Mouse (Mus musculus) liver, embryonic 13.5 days (tissue): Measurements from ENCODE around the gene Zmym1. TPM values are rescaled to one million over a fixed set of nuclear protein-coding genes. Genes with fewer than 3 reads are reported as not detected.
"Not testable (repeated sequence)": the region's sequence is repeated elsewhere in the genome, so short reads cannot be mapped to it uniquely, and the experiment has no call there.

Source experiments
- ATAC-seq: fragments of 200-750 bp; cut with Nextera tagmentation; 2 replicates; pipeline ENCODE4 v1.8.0; 2017; ENCODE audit warnings: low read depth, mild to moderate bottlenecking, moderate number of reproducible peaks, moderate library complexity
- DNase-seq: peaks from one replicate; pipeline ENCODE4 v3.0.0; 2022
- H3K27ac ChIP-seq: fragments of 300-500 bp; sonication (generic); 2 replicates; pipeline ENCODE4 v1.5.1; 2015; ENCODE audit warnings: moderate library complexity, mild to moderate bottlenecking, inconsistent platforms
- H3K27me3 ChIP-seq: fragments of 300-500 bp; sonication (generic); 2 replicates; pipeline ENCODE4 v1.6.1; 2015; ENCODE audit warnings: mild to moderate bottlenecking, inconsistent platforms
- H3K36me3 ChIP-seq: fragments of 300-500 bp; sonication (generic); 2 replicates; pipeline ENCODE4 v1.6.1; 2015; ENCODE audit warnings: mild to moderate bottlenecking, inconsistent platforms
- H3K4me1 ChIP-seq: fragments of 300-500 bp; sonication (generic); replicated peaks from 2 replicates; pipeline ENCODE4 v1.6.1; 2015; ENCODE audit warnings: inconsistent platforms
- H3K4me2 ChIP-seq: fragments of 300-500 bp; sonication (generic); 2 replicates; pipeline ENCODE4 v1.6.1; 2015; ENCODE audit warnings: inconsistent platforms, mild to moderate bottlenecking, moderate library complexity
- H3K4me3 ChIP-seq: fragments of 300-500 bp; sonication (generic); replicated peaks from 2 replicates; pipeline ENCODE4 v1.5.1; 2015; ENCODE audit warnings: mild to moderate bottlenecking, inconsistent platforms
- H3K9ac ChIP-seq: fragments of 300-500 bp; sonication (generic); 2 replicates; pipeline ENCODE4 v1.6.1; 2015; ENCODE audit warnings: mild to moderate bottlenecking, inconsistent platforms
- H3K9me3 ChIP-seq: fragments of 300-500 bp; sonication (generic); replicated peaks from 2 replicates; pipeline ENCODE4 v1.6.1; 2016; ENCODE audit warnings: inconsistent platforms
- WGBS: fragments of 180-500 bp; shearing (Covaris S2); methylation state at CpG from one replicate; pipeline ENCODE4 v1.1.7; 2015; ENCODE audit not compliant: insufficient replicate concordance; 5-methylcytosine and 5-hydroxymethylcytosine counted together
- polyA plus RNA-seq: library from polyadenylated mRNA; unstranded; fragments of >200 nt; fragmentation: Nextera tagmentation; extraction: Ambion mirVana; gene quantifications from 2 replicates; pipeline ENCODE4 v1.2.1, GENCODE M21; 2015

Gene Zmym1
- 10.4 and 14.6 TPM in 2 replicates for polyA plus RNA-seq

DNA sequence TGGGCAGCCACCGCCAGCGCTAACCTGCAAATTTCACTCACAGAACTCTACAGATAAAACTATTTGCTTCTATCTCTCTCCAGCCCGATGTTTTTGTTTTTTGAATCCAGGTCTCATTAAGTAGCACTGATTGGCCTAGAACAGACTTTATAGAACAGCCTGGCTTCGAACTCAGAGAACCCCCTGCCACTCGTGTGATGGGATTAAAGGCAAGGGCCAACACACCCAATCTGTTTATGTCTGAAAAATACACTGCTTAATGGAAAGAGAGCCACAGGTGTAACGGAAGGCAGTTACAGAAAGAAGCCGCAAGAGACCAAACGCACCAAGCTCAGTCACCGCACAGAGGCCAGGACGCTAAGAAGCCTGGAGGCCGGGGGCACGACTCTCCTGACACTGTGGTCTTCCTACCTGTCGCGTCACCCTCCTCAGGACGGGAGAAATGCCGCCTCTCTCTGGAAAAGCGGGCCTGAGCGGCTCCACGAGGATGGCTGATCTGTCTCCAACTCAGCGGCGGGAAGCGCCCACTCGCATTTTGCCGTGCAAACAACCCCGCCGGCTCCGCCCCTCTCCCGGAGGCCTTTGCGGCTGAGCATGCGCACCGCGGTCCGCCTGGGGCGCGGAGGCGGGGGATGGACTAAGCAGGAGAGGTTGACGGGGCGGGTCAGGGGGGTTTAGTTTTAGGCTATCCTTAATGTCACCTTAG is at the start of gene Zmym1:
Zmym1 (minus strand) TSS at position 568 of the 706 bp plus-strand sequence.
- Histone ChIP-seq H3K36me3 (peaks cover 27% of the 10 kb centered on the region), H3K9me3 (no peaks in the 10 kb centered on the region), H3K4me1 (peaks cover 15% of the 10 kb centered on the region), H3K9ac (peak within 1 kb of the TSS; percentile 90), H3K4me2 (peak within 1 kb of the TSS; percentile 75), H3K27me3 (no peaks in the 10 kb centered on the region), H3K27ac (peak within 1 kb of the TSS; percentile 85), H3K4me3 (peak within 1 kb of the TSS; percentile 85)
- under 1% methylated on average over 38 of the region's 38 CpGs for WGBS
- DNase-seq (peak; percentile 90), ATAC-seq (peak; percentile 97)

DNA sequence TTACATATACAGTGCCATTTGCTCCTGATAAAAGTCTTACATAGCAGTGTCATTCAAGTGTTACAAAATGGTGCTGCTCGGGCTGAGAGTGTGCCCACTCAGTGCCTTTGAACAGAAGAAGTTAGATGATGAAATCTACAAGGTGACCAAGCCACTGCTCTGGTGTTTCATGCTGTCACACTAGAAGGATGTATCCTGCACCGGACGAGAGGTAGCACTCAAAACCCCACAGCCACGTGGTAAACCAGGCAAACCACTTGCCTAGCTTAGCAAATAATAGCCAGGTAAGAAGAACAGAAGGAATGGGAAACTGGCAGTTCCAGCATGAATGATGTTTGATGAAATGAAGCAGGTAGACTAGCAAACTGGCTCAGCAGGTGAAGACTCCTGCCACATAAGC is 49.6 kb upstream of the Zmym1 start:
- H3K36me3 ChIP-seq: 0 out of 2 replicates have a peak, but pooled peaks cover 4% of the 10 kb centered on the region
- H3K9ac ChIP-seq: no peak overlapping the region
- H3K4me2 ChIP-seq: no peak overlapping the region
- H3K9me3 ChIP-seq: no peaks in the 10 kb centered on the region
- DNase-seq (no peak), ATAC-seq (no peak)
- WGBS: 58% methylated on average over 4 of the region's 4 CpGs
- no peaks in the 10 kb centered on the region for H3K4me1 ChIP-seq
- H3K27ac ChIP-seq: no peak overlapping the region
- no peaks in the 10 kb centered on the region for H3K27me3 ChIP-seq
- H3K4me3 ChIP-seq: no peak overlapping the region

DNA sequence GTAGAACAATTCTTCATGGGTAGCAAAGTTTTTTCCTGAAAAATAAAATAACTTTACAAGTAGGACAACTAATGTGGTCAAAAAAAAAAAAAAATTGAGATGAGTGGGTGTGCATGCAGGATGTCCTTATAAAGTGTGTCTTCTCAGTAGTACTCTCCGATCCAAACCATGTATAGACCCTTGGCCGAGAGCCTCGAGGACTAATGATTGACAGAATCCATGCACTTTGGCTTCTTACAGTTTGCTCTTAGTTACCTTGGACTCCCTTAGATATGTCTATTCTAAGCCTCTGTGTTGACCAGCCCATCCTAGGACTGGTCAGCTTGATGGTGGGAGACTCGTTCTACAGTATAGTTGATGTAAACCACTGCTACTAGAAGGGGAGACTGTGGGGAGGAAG is 46.6 kb upstream of the Zmym1 start:
- H3K9me3 ChIP-seq: no peaks in the 10 kb centered on the region
- no peak overlapping the region for H3K27ac ChIP-seq
- no peaks in the 10 kb centered on the region for H3K27me3 ChIP-seq
- no peak overlapping the region for H3K9ac ChIP-seq
- 70% methylated on average over 4 of the region's 4 CpGs for WGBS
- no peak overlapping the region for H3K4me3 ChIP-seq
- no peaks in the 10 kb centered on the region for H3K4me1 ChIP-seq
- DNase-seq (no peak), ATAC-seq (no peak)
- 0 out of 2 replicates have a peak, but pooled peaks cover 4% of the 10 kb centered on the region for H3K36me3 ChIP-seq
- no peak overlapping the region for H3K4me2 ChIP-seq

DNA sequence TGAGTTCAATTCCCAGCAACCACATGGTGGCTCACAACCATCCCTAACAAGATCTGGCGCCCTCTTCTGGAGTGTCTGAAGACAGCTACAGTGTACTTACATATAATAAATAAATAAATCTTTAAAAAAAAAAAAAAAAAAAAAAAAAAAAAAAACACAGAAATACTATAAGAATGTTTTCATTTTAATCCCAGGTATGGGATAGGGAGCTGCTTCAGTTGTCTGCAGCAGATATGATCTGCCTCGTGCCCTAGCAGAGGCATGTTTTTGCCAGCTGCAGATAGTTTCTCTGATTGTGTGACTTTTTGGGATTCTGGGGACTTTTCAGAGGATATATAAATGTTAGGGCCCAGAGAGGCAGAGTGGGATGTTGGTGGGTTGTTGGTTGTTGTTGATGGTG is 38.6 kb upstream of the Zmym1 start:
- not testable (repeated sequence) for H3K36me3 ChIP-seq, H3K4me1 ChIP-seq, H3K9me3 ChIP-seq, H3K27me3 ChIP-seq, H3K9ac ChIP-seq, ATAC-seq, H3K27ac ChIP-seq, H3K4me3 ChIP-seq, DNase-seq, H3K4me2 ChIP-seq
- WGBS: 68% methylated on average over 1 of the region's 2 CpGs

DNA sequence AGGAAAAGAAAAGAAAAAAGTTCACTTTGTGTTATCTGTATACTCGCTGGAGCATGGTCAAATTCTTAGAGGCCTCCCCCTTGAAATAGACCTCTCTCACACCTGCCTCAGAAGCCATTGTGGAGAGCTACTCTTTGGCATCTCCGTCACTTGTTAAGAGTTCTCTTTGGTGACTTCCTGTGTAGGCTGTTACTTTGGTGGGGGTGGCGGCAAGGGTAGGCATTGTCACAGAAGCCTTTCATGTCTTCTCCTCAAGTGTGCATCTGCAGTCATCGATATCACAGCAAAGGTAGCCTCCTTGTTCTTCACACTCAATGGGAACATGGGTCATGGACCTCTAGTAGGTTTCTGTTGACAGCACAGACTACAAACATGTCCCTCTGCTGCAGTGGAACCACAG is 34.1 kb upstream of the Zmym1 start:
- DNase-seq (no peak), ATAC-seq (no peak)
- Histone ChIP-seq H3K4me2 (no peak overlapping the region), H3K27ac (no peak overlapping the region), H3K4me1 (no peaks in the 10 kb centered on the region), H3K9ac (no peak overlapping the region), H3K4me3 (no peak overlapping the region), H3K36me3 (0 out of 2 replicates have a peak, but pooled peaks cover 2% of the 10 kb centered on the region), H3K9me3 (no peaks in the 10 kb centered on the region), H3K27me3 (no peaks in the 10 kb centered on the region)
- WGBS: 67% methylated on average over 4 of the region's 4 CpGs

DNA sequence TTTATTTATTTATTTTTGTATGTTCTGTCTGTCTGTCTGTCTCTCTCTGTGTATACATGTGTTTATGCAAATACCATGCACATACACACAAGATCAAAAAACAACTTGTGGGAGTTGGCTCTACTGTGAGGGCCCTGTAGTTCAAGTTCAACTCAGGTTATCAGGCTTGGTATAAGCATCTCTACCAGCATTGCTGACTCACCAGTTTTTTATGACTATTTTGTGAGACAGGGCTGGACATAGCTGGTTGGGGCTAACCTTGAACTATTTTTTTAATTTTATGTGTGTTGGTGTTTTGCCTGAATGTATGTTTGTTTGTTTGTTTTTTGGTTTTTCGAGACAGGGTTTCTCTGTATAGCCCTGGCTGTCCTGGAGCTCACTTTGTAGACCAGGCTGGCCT is 30.2 kb upstream of the Zmym1 start:
- Histone ChIP-seq H3K9ac (no peak overlapping the region), H3K4me3 (no peak overlapping the region), H3K27me3 (no peaks in the 10 kb centered on the region), H3K27ac (no peak overlapping the region), H3K4me1 (no peaks in the 10 kb centered on the region), H3K36me3 (peaks cover 7% of the 10 kb centered on the region), H3K9me3 (no peaks in the 10 kb centered on the region), H3K4me2 (no peak overlapping the region)
- 68% methylated on average over 1 of the region's 1 CpGs for WGBS
- ATAC-seq (no peak), DNase-seq (no peak)

DNA sequence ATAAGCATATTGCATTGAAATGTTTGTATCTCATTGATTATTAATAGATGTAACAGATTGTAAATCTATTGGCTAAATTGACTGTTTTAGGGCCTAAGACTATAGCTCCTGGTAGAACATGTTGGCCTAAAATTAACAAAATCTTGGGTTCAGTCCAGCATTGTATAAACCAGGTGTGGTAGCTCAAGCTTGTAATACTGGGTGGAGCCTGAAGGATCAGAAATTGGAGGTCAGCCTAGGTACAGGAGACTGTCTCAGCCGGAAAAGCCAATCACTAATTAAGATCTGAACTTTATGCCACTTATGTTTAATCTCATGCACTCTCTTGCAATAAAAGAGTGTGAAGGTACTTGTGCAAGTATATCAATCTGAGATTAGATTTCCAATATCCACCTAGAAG is 24.8 kb upstream of the Zmym1 start:
- H3K4me2 ChIP-seq: no peak overlapping the region
- WGBS: 69% methylated on average over 1 of the region's 1 CpGs
- H3K9ac ChIP-seq: no peak overlapping the region
- H3K36me3 ChIP-seq: peaks cover 5% of the 10 kb centered on the region
- no peak overlapping the region for H3K27ac ChIP-seq
- no peaks in the 10 kb centered on the region for H3K4me1 ChIP-seq
- ATAC-seq: no peak
- no peaks in the 10 kb centered on the region for H3K27me3 ChIP-seq
- H3K4me3 ChIP-seq: no peak overlapping the region
- no peaks in the 10 kb centered on the region for H3K9me3 ChIP-seq
- no peak for DNase-seq

DNA sequence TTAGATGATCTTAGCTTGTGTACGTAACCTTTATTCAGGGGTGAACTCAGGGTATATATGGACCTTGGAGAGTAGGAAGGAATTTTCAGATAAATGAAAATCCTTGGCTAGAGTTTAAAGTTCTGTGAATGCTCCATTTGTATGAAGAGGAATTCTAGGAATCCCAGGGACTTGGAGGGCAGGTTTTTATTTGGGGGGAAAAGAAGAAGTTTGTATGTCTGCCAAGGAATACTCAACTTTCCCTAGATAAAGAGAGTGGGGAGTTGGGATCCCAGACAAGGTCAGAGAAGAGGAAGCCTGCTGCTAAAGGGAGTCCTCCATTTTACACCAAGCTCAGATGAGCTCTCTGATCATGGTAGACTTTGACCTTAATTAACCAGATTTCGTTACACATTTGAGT is 22.2 kb upstream of the Zmym1 start:
- H3K27me3 ChIP-seq: no peaks in the 10 kb centered on the region
- ATAC-seq: no peak
- H3K36me3 ChIP-seq: no peaks in the 10 kb centered on the region
- H3K27ac ChIP-seq: no peak overlapping the region
- H3K4me2 ChIP-seq: no peak overlapping the region
- WGBS: 75% methylated on average over 2 of the region's 2 CpGs
- no peak overlapping the region for H3K9ac ChIP-seq
- H3K4me1 ChIP-seq: peaks cover under 1% of the 10 kb centered on the region
- no peaks in the 10 kb centered on the region for H3K9me3 ChIP-seq
- no peak overlapping the region for H3K4me3 ChIP-seq
- no peak for DNase-seq

DNA sequence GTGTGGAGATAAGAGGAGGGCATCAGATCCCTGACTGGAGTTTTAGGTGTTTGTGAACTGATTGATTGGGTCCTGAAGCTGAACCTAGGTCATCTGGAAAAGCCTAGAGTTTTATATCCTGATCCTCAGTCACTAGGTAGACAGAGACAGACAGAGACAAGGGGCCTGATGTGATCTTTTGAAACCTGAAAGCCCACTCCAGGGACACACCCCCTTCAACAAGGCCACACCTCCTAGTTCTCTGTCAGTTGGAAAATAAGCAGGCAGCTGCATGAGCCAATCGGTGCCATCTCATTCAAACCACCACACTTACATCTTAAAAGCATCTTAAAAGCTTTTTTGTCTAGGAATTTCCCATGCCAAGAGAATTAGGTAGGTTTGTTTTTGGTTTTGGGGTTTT is 19.9 kb upstream of the Zmym1 start:
- Histone ChIP-seq H3K27me3 (no peaks in the 10 kb centered on the region), H3K4me3 (no peak overlapping the region), H3K27ac (no peak overlapping the region), H3K4me1 (peaks cover 8% of the 10 kb centered on the region), H3K4me2 (no peak overlapping the region), H3K9me3 (no peaks in the 10 kb centered on the region), H3K36me3 (no peaks in the 10 kb centered on the region), H3K9ac (no peak overlapping the region)
- 33% methylated on average over 1 of the region's 1 CpGs for WGBS
- DNase-seq: no peak
- no peak for ATAC-seq

DNA sequence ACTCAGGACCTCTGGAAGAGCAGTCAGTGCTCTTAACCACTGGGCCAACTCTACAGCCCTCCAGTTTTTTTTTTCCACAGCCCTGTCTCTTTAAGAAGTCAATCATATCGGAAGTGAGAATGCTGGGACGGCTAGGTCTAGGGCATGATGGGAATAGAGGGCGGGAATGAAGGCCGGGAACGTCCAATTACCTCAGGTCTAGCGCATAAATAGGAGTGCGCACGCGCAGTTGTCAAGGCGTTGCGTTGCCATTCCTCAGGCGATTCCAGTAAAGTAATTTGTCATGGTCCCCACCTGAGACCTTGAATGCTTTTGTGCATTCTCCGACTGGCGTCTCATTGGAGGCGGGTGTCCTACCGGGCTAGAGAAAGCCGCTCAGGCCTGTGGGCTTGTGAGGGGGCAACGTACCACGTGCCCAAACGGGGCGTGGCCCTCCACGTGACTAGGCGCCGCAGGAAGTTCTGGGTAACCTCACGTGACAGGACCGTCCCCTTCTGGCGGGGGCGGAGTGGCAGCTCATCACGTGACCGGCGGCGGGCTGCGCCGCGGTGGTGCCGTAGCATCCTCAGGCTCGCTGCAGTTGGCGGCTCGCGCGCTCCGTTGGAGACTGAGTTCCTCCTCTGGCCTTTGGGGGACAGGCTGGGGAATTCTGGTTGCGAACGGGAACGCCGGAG is 16.1 kb upstream of the Zmym1 start, which contains the start of gene Zmym6:
Zmym6 (plus strand) TSS at position 509 of the 674 bp plus-strand sequence.
- WGBS: under 1% methylated on average over 46 of the region's 46 CpGs
- H3K4me3 ChIP-seq: peak within 1 kb of the TSS; percentile 64
- H3K27me3 ChIP-seq: no peaks in the 10 kb centered on the region
- peak within 1 kb of the TSS; percentile 88 for H3K4me2 ChIP-seq
- no peaks in the 10 kb centered on the region for H3K9me3 ChIP-seq
- peak within 1 kb of the TSS; percentile 68 for H3K27ac ChIP-seq
- peak within 1 kb of the TSS; percentile 75 for H3K9ac ChIP-seq
- H3K4me1 ChIP-seq: peaks cover 8% of the 10 kb centered on the region
- no peaks in the 10 kb centered on the region for H3K36me3 ChIP-seq
- ATAC-seq (peak; percentile 92), DNase-seq (peak; percentile 93)

DNA sequence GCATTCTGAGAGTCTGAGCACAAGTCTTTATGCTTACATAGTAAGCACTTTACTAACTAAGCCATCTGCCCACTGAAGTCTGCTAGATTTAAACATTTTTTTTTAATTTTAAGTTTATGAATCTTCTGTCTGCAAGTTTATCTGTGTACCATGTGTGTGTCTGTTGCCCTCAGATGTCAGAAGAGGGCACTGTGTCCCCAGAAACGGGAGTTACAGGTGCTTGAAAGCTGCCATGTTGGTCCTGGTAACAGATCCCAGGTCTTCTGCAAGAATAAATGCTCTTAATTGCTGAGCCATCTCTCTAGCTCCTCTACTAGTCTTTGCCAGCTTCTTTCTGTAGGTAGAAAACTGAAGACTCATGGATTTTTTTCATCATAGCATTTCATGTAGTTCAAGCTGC is 14.0 kb upstream of the Zmym1 start:
- 42% methylated on average over 1 of the region's 1 CpGs for WGBS
- Histone ChIP-seq H3K4me3 (no peak overlapping the region), H3K4me1 (peaks cover 8% of the 10 kb centered on the region), H3K36me3 (no peaks in the 10 kb centered on the region), H3K9ac (no peak overlapping the region), H3K27me3 (no peaks in the 10 kb centered on the region), H3K4me2 (no peak overlapping the region), H3K9me3 (no peaks in the 10 kb centered on the region), H3K27ac (no peak overlapping the region)
- ATAC-seq: no peak
- DNase-seq: no peak
